Mouse (Mus musculus) heart, adult 11 months (tissue): ENCODE data around the gene Padi6.

Source experiments
- DNase-seq: peaks from one replicate; pipeline ENCODE4 v3.0.0; 2022

Gene Padi6

GRCm38 (mm10) chr4:140747978-140748377 is 5.5 kb upstream of the Padi6 start:
- DNase-seq: no peak

DNA sequence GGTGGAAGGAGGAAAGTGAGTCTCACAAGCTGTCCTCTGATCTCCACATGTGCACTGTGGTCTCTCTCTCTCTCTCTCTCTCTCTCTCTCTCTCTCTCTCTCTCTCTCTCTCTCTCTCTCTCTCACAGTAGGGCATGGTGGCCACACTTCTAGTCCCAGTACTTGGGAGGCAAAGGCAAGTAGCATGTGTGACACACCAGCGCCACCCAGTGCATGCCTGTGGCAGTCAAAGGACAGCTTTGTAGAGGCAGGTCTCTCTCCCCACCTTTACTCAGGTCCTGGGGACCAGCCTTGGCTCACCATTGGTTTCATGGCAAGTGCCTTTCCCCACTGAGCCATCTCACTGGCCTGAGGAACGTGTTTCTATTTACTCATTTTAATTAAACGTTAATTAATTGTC is 2.2 kb upstream of the Padi6 start:
- DNase-seq: no peak

DNA sequence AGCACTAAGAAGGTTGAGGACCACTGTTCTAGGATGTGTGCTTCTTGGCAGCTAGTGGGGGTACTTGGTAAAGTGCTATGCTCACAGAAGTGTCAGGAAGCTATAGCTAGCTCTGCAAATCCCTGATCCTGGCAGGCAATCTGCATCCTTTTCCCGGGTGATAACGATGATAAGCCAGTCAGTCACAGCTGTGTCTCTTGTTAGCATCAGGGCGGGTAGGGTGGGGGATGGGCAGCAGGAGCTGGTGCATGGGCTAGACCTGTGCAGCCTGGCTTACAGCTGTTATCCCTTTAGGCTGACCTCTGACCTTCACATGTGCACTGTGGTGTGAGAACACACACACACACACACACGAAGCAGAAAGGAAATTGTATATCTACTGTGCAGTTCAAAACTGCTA is 643 bp upstream of the Padi6 start:
- no peak for DNase-seq

DNA sequence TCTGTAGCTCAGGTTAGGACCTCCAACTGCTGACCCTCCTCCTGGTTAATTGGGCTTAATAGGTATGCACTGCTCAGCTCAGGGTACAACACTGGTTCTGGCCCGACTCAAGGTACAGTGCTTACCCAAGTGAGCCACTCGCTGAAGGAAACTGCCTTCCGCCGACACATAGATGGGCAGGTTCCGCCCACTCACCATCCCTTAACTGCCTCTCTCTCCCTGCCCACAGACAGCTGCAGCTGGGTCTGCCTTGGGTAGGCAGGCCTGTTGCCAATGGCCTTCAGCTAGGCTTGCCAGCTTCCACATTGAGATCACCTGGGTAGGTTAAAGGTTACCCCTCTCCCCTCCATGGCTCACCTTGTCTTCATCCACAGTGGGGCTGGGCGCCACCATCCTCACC is 1.0 kb downstream of the Padi6 start:
- no peak for DNase-seq

GRCm38 (mm10) chr4:140740655-140741054 is 1.8 kb downstream of the Padi6 start:
- no peak for DNase-seq

DNA sequence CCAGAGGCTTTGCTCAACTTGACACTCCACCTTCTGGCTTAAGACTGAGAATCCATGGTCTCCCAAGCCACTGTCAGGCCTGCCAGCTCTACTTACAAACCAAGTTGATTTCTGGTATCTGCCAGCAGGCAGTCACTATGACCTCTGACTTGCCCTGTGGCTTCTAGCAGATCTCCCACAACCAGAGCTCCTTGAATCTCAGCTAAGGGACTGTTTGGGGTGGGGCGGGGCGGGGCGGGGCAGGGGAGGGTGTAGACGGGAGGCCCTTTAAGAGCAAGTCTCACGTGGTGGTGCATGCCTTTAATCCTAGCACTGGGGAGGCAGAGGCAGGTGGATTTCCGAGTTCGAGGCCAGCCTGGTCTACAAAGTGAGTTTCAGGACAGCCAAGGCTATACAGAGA is 9.6 kb downstream of the Padi6 start:
- no peak for DNase-seq

DNA sequence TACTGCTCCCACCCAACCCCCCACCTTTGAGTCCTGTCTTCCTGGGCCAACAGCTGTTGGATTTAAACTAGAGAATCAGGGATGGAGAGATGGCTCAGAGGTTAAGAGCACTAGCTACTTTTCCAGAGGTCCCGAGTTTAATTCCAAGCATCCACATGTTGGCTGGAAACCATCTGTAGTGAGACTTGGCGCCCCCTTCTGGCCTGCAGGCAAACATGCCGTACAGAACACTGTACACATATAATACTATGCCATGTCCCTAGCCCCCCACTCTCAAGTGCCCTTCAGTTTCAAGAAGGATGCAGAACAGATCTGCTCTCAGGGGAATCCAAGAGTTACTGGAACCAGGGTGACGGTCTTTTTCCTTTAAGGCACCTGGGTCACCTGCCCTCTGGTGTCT is 10.8 kb downstream of the Padi6 start:
- DNase-seq: no peak

DNA sequence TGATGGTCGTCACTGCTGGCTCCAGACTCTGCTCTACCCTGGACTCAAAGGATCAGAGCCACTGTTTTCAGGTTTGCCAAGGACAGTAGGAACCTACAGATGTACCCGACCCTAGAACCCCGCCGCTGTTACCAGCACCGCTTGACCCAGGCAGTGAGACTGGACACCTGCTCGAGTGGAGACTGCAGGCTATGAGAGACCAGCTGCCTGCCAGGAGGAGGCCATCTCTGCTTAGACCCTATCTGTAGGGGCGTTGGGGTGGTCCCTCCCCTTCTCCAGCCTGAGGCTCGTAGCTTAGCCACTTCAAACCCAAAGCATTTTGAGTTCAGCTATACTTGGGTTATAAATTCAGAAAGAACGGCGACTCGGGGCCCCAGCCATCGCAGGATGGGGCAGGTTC is 15.5 kb downstream of the Padi6 start:
- DNase-seq: peak; percentile 81

DNA sequence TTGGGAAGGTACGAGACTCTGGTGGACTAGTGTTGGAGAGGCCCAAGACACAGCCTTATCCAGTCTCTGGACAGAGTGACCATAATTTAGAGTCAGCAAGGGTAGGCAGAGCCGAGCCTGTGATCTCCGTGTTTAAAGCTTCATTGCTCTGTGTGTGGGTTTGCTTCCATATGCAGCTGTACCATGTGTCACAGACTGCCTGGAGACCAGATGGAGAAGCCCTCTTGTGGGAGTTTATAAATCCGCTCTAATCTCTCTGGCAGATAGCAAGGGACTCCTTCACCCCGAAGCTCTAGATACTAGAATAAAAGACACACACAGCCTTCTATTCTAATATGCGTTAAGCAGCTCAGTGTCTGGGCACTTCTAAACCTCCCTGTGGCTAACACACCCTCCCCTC is 17.7 kb downstream of the Padi6 start:
- DNase-seq: no peak

GRCm38 (mm10) chr4:140723801-140724200 is 18.6 kb downstream of the Padi6 start:
- peak; percentile 84 for DNase-seq

DNA sequence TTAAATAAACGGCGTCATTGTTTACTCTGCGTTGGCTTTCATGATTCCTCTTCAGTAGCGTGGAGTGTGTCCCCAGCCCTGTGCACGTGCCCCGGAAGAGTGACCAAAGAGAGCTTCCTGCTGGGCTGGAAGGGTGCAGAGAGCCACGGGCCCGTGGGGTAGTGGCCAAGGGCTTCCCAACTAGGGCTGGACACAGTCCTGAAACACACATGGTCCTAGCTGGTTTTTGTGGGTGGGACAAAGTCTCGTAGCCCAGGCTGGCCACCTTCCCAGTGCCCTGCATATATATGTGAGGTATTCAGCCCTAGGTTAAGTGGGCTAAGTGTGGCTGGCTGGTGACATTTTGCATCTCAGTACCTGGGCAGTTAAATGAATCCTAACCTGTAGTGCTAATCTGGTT is 19.3 kb downstream of the Padi6 start:
- DNase-seq: peak; percentile 74

DNA sequence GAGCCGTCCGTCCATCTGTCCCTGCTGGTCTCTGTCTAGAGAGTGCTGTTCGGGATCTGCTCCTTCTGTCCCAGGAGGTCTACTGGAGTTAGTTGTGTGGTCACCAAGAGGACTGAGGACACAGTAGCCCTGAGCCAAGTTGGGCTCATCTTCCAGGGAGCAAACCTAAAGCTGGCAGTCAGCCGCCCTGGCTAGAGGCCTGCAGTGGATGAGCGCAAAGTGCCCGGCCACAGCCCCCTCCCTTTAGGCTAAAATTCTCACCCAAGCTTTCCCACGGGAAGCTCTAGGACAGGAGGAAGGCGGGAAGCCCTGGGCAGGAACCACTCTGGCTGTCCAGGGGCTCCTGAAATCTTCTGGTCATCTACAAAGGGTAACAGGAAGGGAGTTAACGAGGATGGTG is 19.7 kb downstream of the Padi6 start:
- peak; percentile 83 for DNase-seq

- peak; percentile 88 for DNase-seq
Measured at GRCm38 (mm10) chr4:140721968-140722490, 20.4 kb downstream of the Padi6 start.

- no peak for DNase-seq
Measured at GRCm38 (mm10) chr4:140720091-140720490, 22.4 kb downstream of the Padi6 start.

GRCm38 (mm10) chr4:140718436-140718835 is 24.0 kb downstream of the Padi6 start:
- peak; percentile 83 for DNase-seq

DNA sequence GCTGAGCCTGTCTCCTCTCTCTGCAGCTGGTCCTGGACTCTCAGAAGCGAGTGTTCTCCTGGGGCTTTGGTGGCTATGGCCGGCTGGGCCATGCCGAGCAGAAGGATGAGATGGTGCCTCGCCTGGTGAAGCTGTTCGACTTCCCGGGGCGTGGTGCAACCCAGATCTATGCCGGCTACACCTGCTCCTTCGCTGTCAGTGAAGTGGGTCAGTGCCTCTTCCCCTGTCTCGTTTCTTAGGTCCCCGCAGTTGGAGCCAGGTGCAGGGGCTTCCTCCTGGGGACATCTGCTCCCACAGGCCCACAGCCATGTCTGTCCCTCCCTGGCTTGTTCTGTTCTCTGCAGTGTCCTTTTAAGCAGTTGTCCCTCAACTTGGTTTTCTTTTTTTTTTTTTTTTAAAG is 25.4 kb downstream of the Padi6 start:
- no peak for DNase-seq

- no peak for DNase-seq
Measured at GRCm38 (mm10) chr4:140714586-140714985, 27.9 kb downstream of the Padi6 start.

DNA sequence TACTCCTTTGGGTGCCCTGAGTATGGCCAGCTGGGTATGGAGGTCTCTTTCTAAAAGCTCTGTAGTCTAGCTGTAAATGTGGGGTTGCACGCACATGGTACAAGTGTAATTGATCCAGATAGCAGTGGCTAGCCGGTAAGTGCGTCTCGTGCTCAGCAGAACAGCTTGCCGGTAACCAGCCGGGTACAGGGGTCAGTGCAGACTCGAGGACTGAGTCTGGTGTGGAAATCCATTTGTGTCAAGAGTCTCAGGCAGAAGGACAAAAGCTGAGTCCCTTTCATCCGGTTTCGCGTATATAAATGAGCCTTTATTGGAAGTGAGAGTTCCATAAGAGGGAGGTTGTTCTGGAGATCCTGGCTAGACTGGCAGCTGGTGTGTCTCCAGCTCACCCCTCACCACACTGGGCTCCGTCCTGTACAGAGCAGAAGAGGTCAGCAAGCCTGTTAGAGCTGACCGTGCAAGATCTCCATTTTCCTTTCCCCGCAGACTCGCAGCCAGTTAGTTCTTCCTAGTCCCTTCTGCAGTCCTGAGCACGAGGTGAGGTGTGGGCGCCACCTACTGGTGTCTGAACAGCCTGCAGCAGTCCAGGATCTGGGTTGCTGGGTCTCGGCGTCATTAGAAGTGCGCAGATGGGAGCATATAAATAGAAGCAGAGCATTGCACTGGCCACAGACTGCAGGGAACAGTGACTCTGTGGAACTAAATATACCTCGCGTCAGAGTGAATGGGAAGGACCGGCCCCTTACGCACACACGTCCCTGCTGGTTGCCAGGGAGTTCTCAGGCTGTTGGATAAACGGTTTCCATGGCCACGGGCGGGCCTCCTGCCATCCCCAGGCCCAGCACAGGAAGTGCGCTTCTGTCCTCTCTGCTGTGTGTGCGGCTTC is 28.7 kb downstream of the Padi6 start:
- DNase-seq: peak; percentile 99

DNA sequence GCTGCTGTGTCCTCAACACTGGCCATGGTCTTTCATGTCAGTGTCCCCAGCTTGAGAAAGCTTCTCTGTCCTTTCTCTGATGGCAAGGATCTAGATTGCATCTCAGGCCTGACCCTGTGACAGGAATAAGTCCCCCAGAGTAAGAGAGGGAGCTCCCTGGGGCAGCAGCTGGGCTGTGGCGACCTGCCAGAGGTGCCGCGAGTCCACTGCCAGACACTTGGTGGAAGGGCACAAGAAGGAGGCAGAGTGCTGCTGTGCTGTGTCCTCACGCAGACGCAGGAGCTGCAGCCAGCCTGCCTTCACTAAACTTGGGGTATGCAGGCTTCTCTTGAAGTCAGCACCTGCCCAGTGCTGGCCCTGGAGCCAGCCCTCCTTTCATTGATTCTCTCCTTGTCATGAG is 31.1 kb downstream of the Padi6 start:
- DNase-seq: peak; percentile 90

- no peak for DNase-seq
Measured at GRCm38 (mm10) chr4:140710781-140711180, 31.7 kb downstream of the Padi6 start.

DNA sequence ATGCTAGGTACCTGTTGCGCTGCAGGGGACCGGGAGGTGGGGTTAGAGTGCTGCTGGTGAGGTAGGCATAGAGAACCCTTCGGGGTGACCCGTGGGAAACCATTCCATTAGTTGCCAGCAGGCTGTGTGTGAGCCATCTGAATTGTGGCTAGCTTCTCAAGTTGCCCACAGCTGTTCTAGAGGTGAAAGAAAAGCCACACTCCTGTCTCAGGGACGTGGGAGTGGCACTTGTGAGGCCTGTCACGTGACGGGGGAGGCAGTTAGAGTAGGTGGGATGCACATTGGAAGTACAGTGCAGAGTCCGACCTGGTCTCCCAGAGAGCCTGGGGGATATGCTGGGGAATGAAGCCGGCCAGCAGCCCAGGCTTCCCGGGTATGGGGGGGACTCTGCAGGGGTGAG is 32.8 kb downstream of the Padi6 start:
- DNase-seq: peak; percentile 86

GRCm38 (mm10) chr4:140709111-140709510 is 33.3 kb downstream of the Padi6 start:
- DNase-seq: no peak

DNA sequence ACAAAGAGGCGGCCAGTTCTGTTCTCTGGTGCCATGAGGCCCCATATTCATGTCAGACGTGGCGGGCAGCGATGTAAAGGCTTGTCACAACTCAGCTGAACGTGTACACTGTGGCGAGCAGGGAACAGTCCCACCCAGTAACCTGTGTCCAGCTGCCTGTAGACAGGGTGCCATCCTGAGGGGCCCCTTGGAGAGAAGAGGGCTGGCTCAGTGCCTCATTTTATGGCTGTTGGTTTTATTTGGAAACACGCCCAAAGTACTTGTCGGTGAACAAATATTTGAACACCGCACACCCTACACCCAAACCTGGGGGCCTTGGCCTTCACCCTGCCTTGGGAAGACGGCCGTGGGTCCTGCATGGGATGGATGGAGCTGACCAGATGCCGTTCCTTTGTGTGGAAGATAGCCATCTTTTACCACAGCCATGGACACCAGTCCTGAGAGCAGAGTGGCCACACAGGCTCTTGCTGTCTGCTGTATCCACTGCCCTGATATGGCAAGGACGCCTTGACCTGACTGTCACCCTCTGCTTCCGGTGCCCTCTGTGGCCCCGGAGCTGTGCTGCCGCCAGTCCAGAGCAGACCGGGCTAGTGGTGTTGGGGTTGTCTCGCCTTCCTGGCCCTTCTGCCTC is 34.0 kb downstream of the Padi6 start:
- peak; percentile 90 for DNase-seq

- no peak for DNase-seq
Measured at GRCm38 (mm10) chr4:140707615-140708014, 34.8 kb downstream of the Padi6 start.
